Mouse (Mus musculus): Measurements from ENCODE around the gene Kif19a. TPM values are rescaled to one million over a fixed set of nuclear protein-coding genes. Genes with fewer than 3 reads are reported as not detected.
A peak's percentile ranks its signal among the peaks of the same experiment; 100 is the strongest.

The Kif19a gene
- polyA plus RNA-seq, 1 experiment from 2014 or later: 0.66 TPM

DNA sequence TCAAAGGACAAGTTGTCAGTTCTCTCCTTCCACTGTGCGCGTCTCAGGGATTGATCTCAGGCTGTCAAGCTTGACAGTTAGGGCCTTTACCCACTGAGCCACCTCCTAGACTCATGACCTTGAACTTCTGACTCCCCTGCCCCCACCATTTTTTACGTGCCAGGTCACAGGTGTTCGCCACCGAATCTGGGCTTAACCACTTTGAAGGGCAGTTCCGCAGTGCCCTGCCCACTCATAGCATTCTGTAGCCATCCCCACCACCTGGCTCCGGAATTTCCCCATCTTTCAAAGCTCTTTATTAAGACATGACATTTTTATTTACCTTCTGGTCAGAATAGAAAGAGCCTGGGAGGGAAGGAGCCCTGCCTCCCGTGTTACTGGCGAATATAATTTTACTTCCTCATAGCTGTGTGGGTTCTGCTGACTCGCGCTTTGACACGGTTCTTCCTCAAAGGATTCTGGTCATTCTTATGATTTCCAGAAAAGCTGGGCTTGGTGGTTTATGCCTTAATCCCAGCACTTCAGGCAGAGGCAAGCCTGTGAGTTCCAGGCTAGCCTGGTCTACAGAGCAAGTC, 17.5 kb upstream of the Kif19a start:
- Histone ChIP-seq H3K4me3 (replicated peaks; ENCODE audit: low read length) (no peak overlapping the region), H3K9ac (replicated peaks; ENCODE audit: low read depth, low read length) (no peak overlapping the region), H3K4me1 (replicated peaks; ENCODE audit: control insufficient read depth, insufficient read depth, low read length) (0 out of 2 replicates have a peak, but pooled peaks cover 2% of the 10 kb centered on the region), H3K36me3 (ENCODE audit: control insufficient read depth, insufficient read depth) (no peaks in the 10 kb centered on the region), H3K9me3 (ENCODE audit: control insufficient read depth, low read length) (no peaks in the 10 kb centered on the region), H3K27ac (ENCODE audit: low read length) (no peak overlapping the region), H3K4me2 (ENCODE audit: low read length) (no peak overlapping the region), H3K27me3 (replicated peaks; ENCODE audit: control insufficient read depth, insufficient read depth, low read length) (no peaks in the 10 kb centered on the region)
- ATAC-seq: no peak
- WGBS: 87% methylated on average over 12 of the region's 12 CpGs

DNA sequence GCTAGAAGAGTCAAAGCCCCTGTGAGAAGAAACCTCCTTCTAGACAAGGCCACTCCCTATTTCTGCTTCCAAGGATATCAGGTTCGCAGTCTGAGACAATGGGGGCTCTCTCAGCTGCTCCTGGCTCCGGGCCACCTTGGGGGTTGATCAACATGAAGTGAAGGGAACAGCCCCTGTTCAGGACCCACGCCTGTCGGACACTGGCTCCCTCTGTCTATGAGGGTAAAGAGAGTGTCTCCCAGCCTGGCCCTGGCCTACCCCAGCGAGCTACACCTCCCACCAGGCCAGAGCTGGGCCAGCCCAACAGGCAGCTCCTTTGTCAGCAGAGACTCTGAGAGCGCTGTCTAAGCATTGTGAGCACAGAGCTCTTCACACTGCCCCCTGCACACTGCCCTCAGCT, 4.7 kb downstream of the Kif19a start:
- peaks cover 4% of the 10 kb centered on the region; the same call in 1 of the 2 replicates for H3K27me3 ChIP-seq (replicated peaks; ENCODE audit: control insufficient read depth, insufficient read depth, low read length)
- H3K4me1 ChIP-seq (replicated peaks; ENCODE audit: control insufficient read depth, insufficient read depth, low read length): peaks cover 12% of the 10 kb centered on the region
- ATAC-seq: no peak
- no peak overlapping the region for H3K9ac ChIP-seq (replicated peaks; ENCODE audit: low read depth, low read length)
- no peaks in the 10 kb centered on the region for H3K9me3 ChIP-seq (ENCODE audit: control insufficient read depth, low read length)
- WGBS: 24% methylated on average over 6 of the region's 6 CpGs
- H3K36me3 ChIP-seq (ENCODE audit: control insufficient read depth, insufficient read depth): no peaks in the 10 kb centered on the region
- no peak overlapping the region for H3K4me3 ChIP-seq (replicated peaks; ENCODE audit: low read length)
- H3K4me2 ChIP-seq (ENCODE audit: low read length): no peak overlapping the region
- H3K27ac ChIP-seq (ENCODE audit: low read length): no peak overlapping the region

- H3K36me3 ChIP-seq (ENCODE audit: control insufficient read depth, insufficient read depth): no peaks in the 10 kb centered on the region
- no peak overlapping the region for H3K4me3 ChIP-seq (replicated peaks; ENCODE audit: low read length)
- WGBS: 68% methylated on average over 2 of the region's 2 CpGs
- H3K9me3 ChIP-seq (ENCODE audit: control insufficient read depth, low read length): no peaks in the 10 kb centered on the region
- H3K27me3 ChIP-seq (replicated peaks; ENCODE audit: control insufficient read depth, insufficient read depth, low read length): no peaks in the 10 kb centered on the region
- H3K27ac ChIP-seq (ENCODE audit: low read length): no peak overlapping the region
- H3K9ac ChIP-seq (replicated peaks; ENCODE audit: low read depth, low read length): no peak overlapping the region
- H3K4me1 ChIP-seq (replicated peaks; ENCODE audit: control insufficient read depth, insufficient read depth, low read length): 0 out of 2 replicates have a peak, but pooled peaks cover 5% of the 10 kb centered on the region
- ATAC-seq: no peak
- no peak overlapping the region for H3K4me2 ChIP-seq (ENCODE audit: low read length)
These were observed 6.7 kb downstream of the Kif19a start for GRCm38 (mm10) chr11:114771896-114772295.

GRCm38 (mm10) chr11:114780076-114780475, 14.9 kb downstream of the Kif19a start:
- no peaks in the 10 kb centered on the region; the same call in 1 of the 2 replicates for H3K27me3 ChIP-seq (replicated peaks; ENCODE audit: control insufficient read depth, insufficient read depth, low read length)
- H3K36me3 ChIP-seq (ENCODE audit: control insufficient read depth, insufficient read depth): no peaks in the 10 kb centered on the region
- ATAC-seq: no peak
- H3K4me2 ChIP-seq (ENCODE audit: low read length): no peak overlapping the region
- no peak overlapping the region for H3K4me3 ChIP-seq (replicated peaks; ENCODE audit: low read length)
- 48% methylated on average over 9 of the region's 9 CpGs for WGBS
- no peaks in the 10 kb centered on the region for H3K9me3 ChIP-seq (ENCODE audit: control insufficient read depth, low read length)
- H3K27ac ChIP-seq (ENCODE audit: low read length): no peak overlapping the region
- H3K9ac ChIP-seq (replicated peaks; ENCODE audit: low read depth, low read length): no peak overlapping the region
- H3K4me1 ChIP-seq (replicated peaks; ENCODE audit: control insufficient read depth, insufficient read depth, low read length): 0 out of 2 replicates have a peak, but pooled peaks cover 2% of the 10 kb centered on the region

GRCm38 (mm10) chr11:114785892-114786291, 20.7 kb downstream of the Kif19a start:
- 0 out of 2 replicates have a peak, but pooled peaks have one; percentile 4 for ATAC-seq
- Histone ChIP-seq H3K9ac (replicated peaks; ENCODE audit: low read depth, low read length) (peak overlapping the region; percentile 57), H3K36me3 (ENCODE audit: control insufficient read depth, insufficient read depth) (no peaks in the 10 kb centered on the region), H3K27me3 (replicated peaks; ENCODE audit: control insufficient read depth, insufficient read depth, low read length) (peaks cover 13% of the 10 kb centered on the region; the same call in 1 of the 2 replicates), H3K4me1 (replicated peaks; ENCODE audit: control insufficient read depth, insufficient read depth, low read length) (peaks cover 11% of the 10 kb centered on the region; the same call in 1 of the 2 replicates), H3K9me3 (ENCODE audit: control insufficient read depth, low read length) (no peaks in the 10 kb centered on the region), H3K27ac (ENCODE audit: low read length) (no peak overlapping the region), H3K4me3 (replicated peaks; ENCODE audit: low read length) (peak overlapping the region; percentile 39), H3K4me2 (ENCODE audit: low read length) (peak overlapping the region; percentile 64)
- 55% methylated on average over 10 of the region's 10 CpGs for WGBS

DNA sequence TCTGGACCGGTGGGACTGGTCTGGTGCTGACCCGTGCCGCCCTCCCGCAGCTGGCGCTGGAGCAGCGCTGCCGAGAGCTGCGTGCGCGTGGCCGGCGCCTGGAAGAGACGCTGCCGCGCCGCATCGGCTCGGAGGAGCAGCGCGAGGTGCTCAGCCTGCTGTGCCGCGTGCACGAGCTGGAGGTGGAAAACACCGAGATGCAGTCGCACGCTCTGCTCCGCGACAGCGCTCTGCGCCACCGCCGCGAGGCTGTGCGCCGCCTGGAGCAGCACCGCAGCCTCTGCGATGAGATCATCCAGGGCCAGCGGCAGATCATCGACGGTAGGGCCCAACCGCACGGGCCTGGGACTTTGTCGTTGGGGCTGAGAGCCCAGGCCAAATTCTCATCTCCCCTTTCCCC, 21.1 kb downstream of the Kif19a start:
- H3K9ac ChIP-seq (replicated peaks; ENCODE audit: low read depth, low read length): peak overlapping the region; percentile 57
- no peaks in the 10 kb centered on the region for H3K9me3 ChIP-seq (ENCODE audit: control insufficient read depth, low read length)
- peaks cover 15% of the 10 kb centered on the region for H3K4me1 ChIP-seq (replicated peaks; ENCODE audit: control insufficient read depth, insufficient read depth, low read length)
- peaks cover 13% of the 10 kb centered on the region; the same call in 1 of the 2 replicates for H3K27me3 ChIP-seq (replicated peaks; ENCODE audit: control insufficient read depth, insufficient read depth, low read length)
- peak; percentile 86 for ATAC-seq
- no peaks in the 10 kb centered on the region for H3K36me3 ChIP-seq (ENCODE audit: control insufficient read depth, insufficient read depth)
- no peak overlapping the region for H3K27ac ChIP-seq (ENCODE audit: low read length)
- 1% methylated on average over 43 of the region's 43 CpGs for WGBS
- H3K4me3 ChIP-seq (replicated peaks; ENCODE audit: low read length): peak overlapping the region; percentile 39
- peak overlapping the region; percentile 64 for H3K4me2 ChIP-seq (ENCODE audit: low read length)

DNA sequence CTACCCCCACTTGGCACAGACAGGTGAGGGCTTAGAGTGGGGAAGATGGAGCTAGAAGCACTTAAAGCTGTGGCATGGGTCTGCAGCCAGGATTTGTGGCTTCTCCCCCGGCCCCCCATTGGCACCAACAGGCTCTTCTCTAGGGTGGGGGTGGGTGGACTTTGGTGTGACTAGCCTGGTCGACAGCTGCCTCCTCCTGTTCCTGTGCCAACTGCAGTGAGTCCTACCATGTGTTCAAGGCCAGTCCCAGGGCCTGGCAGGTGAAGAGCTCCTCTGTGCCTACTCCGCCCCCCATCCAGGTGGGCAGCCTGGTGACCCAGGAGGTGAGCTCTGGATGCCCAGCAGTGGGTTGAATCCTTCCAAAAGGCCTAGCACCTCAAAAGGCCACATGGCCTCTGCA, 22.4 kb downstream of the Kif19a start:
- H3K4me3 ChIP-seq (replicated peaks; ENCODE audit: low read length): no peak overlapping the region
- no peak for ATAC-seq
- 77% methylated on average over 3 of the region's 3 CpGs for WGBS
- no peak overlapping the region for H3K9ac ChIP-seq (replicated peaks; ENCODE audit: low read depth, low read length)
- peaks cover 25% of the 10 kb centered on the region for H3K4me1 ChIP-seq (replicated peaks; ENCODE audit: control insufficient read depth, insufficient read depth, low read length)
- no peak overlapping the region for H3K4me2 ChIP-seq (ENCODE audit: low read length)
- no peak overlapping the region for H3K27ac ChIP-seq (ENCODE audit: low read length)
- peaks cover 13% of the 10 kb centered on the region; the same call in 1 of the 2 replicates for H3K27me3 ChIP-seq (replicated peaks; ENCODE audit: control insufficient read depth, insufficient read depth, low read length)
- no peaks in the 10 kb centered on the region for H3K9me3 ChIP-seq (ENCODE audit: control insufficient read depth, low read length)
- H3K36me3 ChIP-seq (ENCODE audit: control insufficient read depth, insufficient read depth): no peaks in the 10 kb centered on the region

DNA sequence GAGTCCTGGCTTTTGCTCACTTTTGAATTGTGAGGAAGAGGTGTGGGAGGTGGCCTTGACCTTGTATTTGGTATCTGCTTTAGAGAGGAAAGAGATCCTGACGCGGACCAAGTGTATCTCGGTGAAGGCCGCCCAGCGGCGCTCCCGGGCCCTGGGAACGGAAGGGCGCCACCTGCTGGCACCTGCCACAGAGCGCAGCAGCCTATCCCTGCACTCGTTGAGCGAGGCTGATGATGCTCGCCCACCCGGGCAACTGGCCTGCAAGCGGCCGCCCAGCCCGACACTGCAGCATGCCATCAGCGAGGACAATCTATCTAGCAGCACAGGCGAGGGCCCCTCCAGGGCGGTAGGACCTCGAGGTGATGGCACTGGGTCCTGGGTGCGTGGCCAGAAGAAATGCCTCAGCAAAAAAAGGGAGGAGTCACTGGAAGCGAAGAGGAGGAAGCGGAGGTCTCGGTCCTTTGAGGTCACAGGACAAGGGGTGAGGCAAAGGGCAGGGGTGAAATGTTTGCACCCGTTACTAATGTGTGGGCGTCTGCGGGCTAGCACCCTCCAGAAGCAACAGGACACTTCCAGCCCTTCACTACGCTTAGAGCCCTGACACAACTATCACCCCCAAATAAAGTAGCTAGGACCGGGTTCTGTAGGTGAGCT, 24.0 kb downstream of the Kif19a start:
- ATAC-seq: peak; percentile 48
- WGBS: 15% methylated on average over 30 of the region's 30 CpGs

DNA sequence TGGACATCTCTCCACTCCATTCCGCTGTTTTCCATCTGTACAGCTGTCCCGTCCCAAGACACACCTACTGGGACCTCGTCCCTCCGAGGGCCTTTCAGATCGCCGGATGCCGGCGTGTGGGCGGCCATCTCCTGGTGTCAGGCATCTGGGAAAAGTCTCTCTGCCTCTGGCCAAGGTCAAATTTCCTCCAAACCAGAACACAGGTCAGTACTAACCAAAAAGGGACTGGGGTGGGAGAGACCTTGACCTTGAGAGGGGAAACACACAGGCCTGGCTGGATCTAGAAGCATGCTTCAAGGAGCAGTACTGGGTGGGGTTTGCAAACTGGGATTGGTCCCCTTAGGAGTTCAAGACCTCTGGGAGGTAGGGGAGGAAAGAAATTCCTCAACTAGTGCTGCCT, 24.5 kb downstream of the Kif19a start:
- Histone ChIP-seq H3K9ac (replicated peaks; ENCODE audit: low read depth, low read length) (no peak overlapping the region), H3K27ac (ENCODE audit: low read length) (no peak overlapping the region), H3K36me3 (ENCODE audit: control insufficient read depth, insufficient read depth) (no peaks in the 10 kb centered on the region), H3K4me1 (replicated peaks; ENCODE audit: control insufficient read depth, insufficient read depth, low read length) (peaks cover 45% of the 10 kb centered on the region), H3K9me3 (ENCODE audit: control insufficient read depth, low read length) (no peaks in the 10 kb centered on the region), H3K27me3 (replicated peaks; ENCODE audit: control insufficient read depth, insufficient read depth, low read length) (peaks cover 13% of the 10 kb centered on the region; the same call in 1 of the 2 replicates), H3K4me2 (ENCODE audit: low read length) (no peak overlapping the region), H3K4me3 (replicated peaks; ENCODE audit: low read length) (no peak overlapping the region)
- 68% methylated on average over 9 of the region's 9 CpGs for WGBS
- ATAC-seq: no peak

More for the DNA sequence above, 24.0 kb downstream of the Kif19a start:
- Histone ChIP-seq H3K4me2 (ENCODE audit: low read length) (peak overlapping the region; percentile 43), H3K27ac (ENCODE audit: low read length) (no peak overlapping the region), H3K36me3 (ENCODE audit: control insufficient read depth, insufficient read depth) (no peaks in the 10 kb centered on the region), H3K27me3 (replicated peaks; ENCODE audit: control insufficient read depth, insufficient read depth, low read length) (peaks cover 13% of the 10 kb centered on the region; the same call in 1 of the 2 replicates), H3K9ac (replicated peaks; ENCODE audit: low read depth, low read length) (peak overlapping the region; percentile 42), H3K4me1 (replicated peaks; ENCODE audit: control insufficient read depth, insufficient read depth, low read length) (peaks cover 39% of the 10 kb centered on the region), H3K9me3 (ENCODE audit: control insufficient read depth, low read length) (no peaks in the 10 kb centered on the region), H3K4me3 (replicated peaks; ENCODE audit: low read length) (peak overlapping the region; percentile 16)

Measured in forebrain, embryonic 16.5 days (tissue).